Mouse (Mus musculus): ENCODE data around the gene Ptov1.
A peak's percentile ranks its signal among the peaks of the same experiment; 100 is the strongest.

Gene Ptov1

GRCm38 (mm10) chr7:44839491-44840191 lies 29.9 kb downstream of the Ptov1 start:
- DNase-seq, result no peak

- no peak for DNase-seq
These were observed 30.5 kb downstream of the Ptov1 start for GRCm38 (mm10) chr7:44839171-44839490.

GRCm38 (mm10) chr7:44838073-44838472 lies 31.5 kb downstream of the Ptov1 start:
- no peak for DNase-seq

GRCm38 (mm10) chr7:44836423-44837053 lies 33.0 kb downstream of the Ptov1 start:
- DNase-seq, result no peak

GRCm38 (mm10) chr7:44836016-44836404 lies 33.6 kb downstream of the Ptov1 start:
- DNase-seq, result no peak

- DNase-seq, result no peak
These were observed 34.1 kb downstream of the Ptov1 start for GRCm38 (mm10) chr7:44835373-44836015.

GRCm38 (mm10) chr7:44832763-44833162 lies 36.8 kb downstream of the Ptov1 start:
- no peak for DNase-seq

- no peak for DNase-seq
These were observed 40.9 kb downstream of the Ptov1 start for GRCm38 (mm10) chr7:44828706-44829105.

GRCm38 (mm10) chr7:44826771-44827170 lies 42.8 kb downstream of the Ptov1 start:
- no peak for DNase-seq

GRCm38 (mm10) chr7:44824872-44825271 lies 44.7 kb downstream of the Ptov1 start:
- DNase-seq, result peak; percentile 47 to 61

- DNase-seq, result peak in 1 of 2 experiments; percentile 2
These were observed 46.2 kb downstream of the Ptov1 start for GRCm38 (mm10) chr7:44823409-44823808.

- DNase-seq, result no peak
These were observed 47.7 kb downstream of the Ptov1 start for GRCm38 (mm10) chr7:44821666-44822448.

- no peak for DNase-seq
These were observed 49.1 kb downstream of the Ptov1 start for GRCm38 (mm10) chr7:44820525-44820924.

GRCm38 (mm10) chr7:44819863-44820262 lies 49.7 kb downstream of the Ptov1 start:
- no peak for DNase-seq

- no peak for DNase-seq
These were observed 50.2 kb downstream of the Ptov1 start for GRCm38 (mm10) chr7:44819391-44819790.

- DNase-seq, result no peak
These were observed 50.8 kb downstream of the Ptov1 start for GRCm38 (mm10) chr7:44818751-44819235.

- no peak for DNase-seq
These were observed 51.4 kb downstream of the Ptov1 start for GRCm38 (mm10) chr7:44818164-44818563.

- DNase-seq, result no peak
These were observed 52.1 kb downstream of the Ptov1 start for GRCm38 (mm10) chr7:44817441-44817840.

- no peak for DNase-seq
These were observed 53.0 kb downstream of the Ptov1 start, which contains the start of gene Atf5 for GRCm38 (mm10) chr7:44816470-44817021. TSS of gene Atf5 (minus strand) at chr7:44816658.

GRCm38 (mm10) chr7:44815721-44816469 lies 53.7 kb downstream of the Ptov1 start, which contains the start of the genes Nup62 and Il4i1:
TSS of gene Nup62 (plus strand) at chr7:44816088.
TSS of gene Il4i1 (plus strand) at chr7:44816387.
- DNase-seq, result peak; percentile 98 to 99

GRCm38 (mm10) chr7:44814952-44815553 lies 54.5 kb downstream of the Ptov1 start:
- DNase-seq, result peak; percentile 29 to 47
